Mouse (Mus musculus): ENCODE results near the gene Olfr510. TPM values are rescaled to one million over a fixed set of nuclear protein-coding genes. Genes with fewer than 3 reads are reported as not detected.
"Not testable (repeated sequence)": the region's sequence is repeated elsewhere in the genome, so short reads cannot be mapped to it uniquely, and the experiment has no call there.

The Olfr510 gene
- 0.17 TPM in 1 of 2 replicates, not detected in the other for polyA plus RNA-seq (2015; fragmentation: Nextera tagmentation; extraction: Ambion mirVana)

GRCm38 (mm10) chr7:108666118-108666517 is at the start of gene Olfr510:
TSS of gene Olfr510 (plus strand) at chr7:108666418.
- Histone ChIP-seq H3K27me3 (no peaks in the 10 kb centered on the region), H3K4me1 (no peaks in the 10 kb centered on the region), H3K4me2 (replicated peaks) (no peak within 1 kb of the TSS), H3K4me3 (replicated peaks) (no peak within 1 kb of the TSS), H3K36me3 (no peaks in the 10 kb centered on the region), H3K27ac (replicated peaks) (no peak within 1 kb of the TSS), H3K9ac (no peak within 1 kb of the TSS), H3K9me3 (replicated peaks) (no peaks in the 10 kb centered on the region)
- 87% methylated on average over 1 of the region's 1 CpGs for WGBS
- ATAC-seq (ENCODE audit: insufficient number of reproducible peaks, low FRiP score, low TSS enrichment, low read depth): no peak

DNA sequence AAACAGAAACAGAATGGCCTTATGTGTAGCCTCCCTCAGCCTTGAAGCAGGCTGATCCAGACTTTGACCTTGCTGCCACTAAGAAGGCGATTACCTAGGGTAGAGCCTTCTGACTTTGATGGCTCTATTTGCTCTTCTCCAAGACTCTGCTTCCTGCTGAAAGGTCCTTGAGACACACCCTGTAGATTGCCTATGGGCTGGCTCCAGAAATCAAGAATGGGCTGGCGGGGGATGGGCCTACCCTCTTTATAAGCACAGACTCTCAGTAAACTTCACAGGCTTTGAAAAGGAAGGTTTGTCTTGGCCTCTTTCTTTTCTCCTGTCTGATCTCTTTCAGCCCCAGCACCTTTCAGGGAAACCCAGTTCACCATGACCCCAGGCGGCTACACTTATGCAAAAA is 49.4 kb upstream of the Olfr510 start:
- not testable (repeated sequence) for H3K36me3 ChIP-seq; H3K4me2 ChIP-seq (replicated peaks); H3K4me1 ChIP-seq; H3K9ac ChIP-seq; H3K9me3 ChIP-seq (replicated peaks); ATAC-seq (ENCODE audit: insufficient number of reproducible peaks, low FRiP score, low TSS enrichment, low read depth); H3K27me3 ChIP-seq; H3K27ac ChIP-seq (replicated peaks); H3K4me3 ChIP-seq (replicated peaks)
- WGBS: 48% methylated on average over 3 of the region's 3 CpGs

- Histone ChIP-seq H3K4me1 (no peaks in the 10 kb centered on the region), H3K9ac (no peak within 1 kb of the TSS), H3K9me3 (replicated peaks) (no peaks in the 10 kb centered on the region), H3K4me3 (replicated peaks) (no peak within 1 kb of the TSS), H3K27ac (replicated peaks) (no peak within 1 kb of the TSS), H3K36me3 (no peaks in the 10 kb centered on the region), H3K4me2 (replicated peaks) (no peak within 1 kb of the TSS), H3K27me3 (no peaks in the 10 kb centered on the region)
- ATAC-seq (ENCODE audit: insufficient number of reproducible peaks, low FRiP score, low TSS enrichment, low read depth): no peak
- WGBS: 73% methylated on average over 2 of the region's 2 CpGs
Observed at GRCm38 (mm10) chr7:108621514-108621913, 44.7 kb upstream of the Olfr510 start, which contains the start of gene Olfr507. TSS of gene Olfr507 (plus strand) at chr7:108621814.

DNA sequence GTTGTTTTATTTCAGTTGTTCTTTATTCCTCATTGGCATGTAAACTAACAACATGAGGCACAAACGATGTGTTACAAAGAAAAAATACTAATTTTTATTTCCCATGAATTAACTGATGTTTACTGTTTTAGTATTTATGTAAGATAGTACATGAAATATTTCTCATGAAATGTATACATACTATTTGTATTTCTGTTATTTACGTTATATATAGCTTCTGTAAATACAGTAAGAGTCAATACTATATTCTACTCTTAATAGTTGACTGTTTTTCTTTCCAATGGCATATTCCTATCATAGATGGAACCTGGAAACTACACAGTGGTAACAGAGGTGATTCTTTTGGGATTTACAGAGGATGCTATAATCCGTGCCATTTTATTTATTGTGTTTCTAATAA is 36.5 kb upstream of the Olfr510 start, which contains the start of gene Olfr508:
Olfr508 (plus strand) TSS at position 301 of the 400 bp plus-strand sequence.
- Histone ChIP-seq H3K27ac (replicated peaks) (no peak within 1 kb of the TSS), H3K4me3 (replicated peaks) (no peak within 1 kb of the TSS), H3K27me3 (no peaks in the 10 kb centered on the region), H3K4me2 (replicated peaks) (no peak within 1 kb of the TSS), H3K9ac (no peak within 1 kb of the TSS), H3K4me1 (no peaks in the 10 kb centered on the region), H3K36me3 (no peaks in the 10 kb centered on the region), H3K9me3 (replicated peaks) (no peaks in the 10 kb centered on the region)
- ATAC-seq (ENCODE audit: insufficient number of reproducible peaks, low FRiP score, low TSS enrichment, low read depth): no peak
- WGBS: 83% methylated on average over 3 of the region's 3 CpGs

DNA sequence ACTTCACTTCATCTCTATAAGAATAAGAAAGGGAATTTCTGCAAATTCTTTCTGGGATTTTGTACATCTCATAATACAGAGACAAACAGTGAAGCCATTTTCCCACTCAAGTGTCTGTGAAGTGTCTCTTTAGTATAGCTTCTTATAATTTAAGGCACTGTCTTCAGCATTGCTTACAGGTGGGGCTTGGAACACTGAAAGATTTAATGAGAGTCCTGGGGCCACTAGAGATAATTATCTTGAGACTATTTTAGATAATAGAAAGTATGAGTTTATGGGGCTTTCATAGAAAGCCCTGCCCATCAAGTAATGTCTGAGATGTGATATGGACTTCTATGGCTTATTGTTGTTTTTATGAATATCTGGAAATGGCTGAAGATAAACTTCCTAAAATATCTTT is 14.4 kb upstream of the Olfr510 start, which contains the start of gene Olfr509:
Olfr509 (minus strand) TSS at position 101 of the 400 bp plus-strand sequence.
- H3K9ac ChIP-seq: no peak within 1 kb of the TSS
- H3K36me3 ChIP-seq: no peaks in the 10 kb centered on the region
- no peaks in the 10 kb centered on the region for H3K27me3 ChIP-seq
- no peaks in the 10 kb centered on the region for H3K9me3 ChIP-seq (replicated peaks)
- no peaks in the 10 kb centered on the region for H3K4me1 ChIP-seq
- no peak for ATAC-seq (ENCODE audit: insufficient number of reproducible peaks, low FRiP score, low TSS enrichment, low read depth)
- no peak within 1 kb of the TSS for H3K4me2 ChIP-seq (replicated peaks)
- H3K27ac ChIP-seq (replicated peaks): no peak within 1 kb of the TSS
- H3K4me3 ChIP-seq (replicated peaks): no peak within 1 kb of the TSS

- 79% methylated on average over 3 of the region's 3 CpGs for WGBS
- no peak for ATAC-seq (ENCODE audit: insufficient number of reproducible peaks, low FRiP score, low TSS enrichment, low read depth)
Observed at GRCm38 (mm10) chr7:108662419-108662818, 3.8 kb upstream of the Olfr510 start.

DNA sequence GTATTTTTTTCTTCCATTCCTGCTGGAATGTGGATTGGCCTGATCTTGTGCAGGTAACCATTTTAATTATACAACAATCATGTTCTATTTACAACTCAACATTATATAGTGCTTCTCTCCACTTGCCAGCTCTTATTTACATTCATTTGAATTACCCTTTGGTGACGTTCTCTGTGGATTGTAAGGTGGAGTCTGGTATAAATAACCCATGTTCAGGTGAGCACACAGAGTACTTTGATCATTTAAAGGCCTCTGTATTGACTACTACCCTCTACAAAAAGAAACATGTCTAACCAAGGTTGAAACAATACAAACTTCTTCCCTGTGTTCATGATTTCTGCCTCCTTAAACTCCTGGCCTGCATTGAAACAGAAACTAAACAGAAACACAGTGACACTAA is 4.8 kb downstream of the Olfr510 start:
- Histone ChIP-seq H3K9ac (no peak overlapping the region), H3K9me3 (replicated peaks) (no peaks in the 10 kb centered on the region), H3K27ac (replicated peaks) (no peak overlapping the region), H3K4me3 (replicated peaks) (no peak overlapping the region), H3K4me1 (no peaks in the 10 kb centered on the region), H3K4me2 (replicated peaks) (no peak overlapping the region), H3K36me3 (no peaks in the 10 kb centered on the region), H3K27me3 (no peaks in the 10 kb centered on the region)
- 48% methylated on average over 1 of the region's 1 CpGs for WGBS
- no peak for ATAC-seq (ENCODE audit: insufficient number of reproducible peaks, low FRiP score, low TSS enrichment, low read depth)

More at GRCm38 (mm10) chr7:108662419-108662818, 3.8 kb upstream of the Olfr510 start:
- Histone ChIP-seq H3K4me1 (no peaks in the 10 kb centered on the region), H3K4me2 (replicated peaks) (no peak overlapping the region), H3K9ac (no peak overlapping the region), H3K36me3 (no peaks in the 10 kb centered on the region), H3K27me3 (no peaks in the 10 kb centered on the region), H3K4me3 (replicated peaks) (no peak overlapping the region), H3K27ac (replicated peaks) (no peak overlapping the region), H3K9me3 (replicated peaks) (no peaks in the 10 kb centered on the region)

GRCm38 (mm10) chr7:108678886-108679285 is 12.7 kb downstream of the Olfr510 start:
- ATAC-seq (ENCODE audit: insufficient number of reproducible peaks, low FRiP score, low TSS enrichment, low read depth): no peak
- H3K4me2 ChIP-seq (replicated peaks): no peak overlapping the region
- no peaks in the 10 kb centered on the region for H3K36me3 ChIP-seq
- H3K9ac ChIP-seq: no peak overlapping the region
- no peaks in the 10 kb centered on the region for H3K9me3 ChIP-seq (replicated peaks)
- no peaks in the 10 kb centered on the region for H3K4me1 ChIP-seq
- H3K27ac ChIP-seq (replicated peaks): no peak overlapping the region
- 81% methylated on average over 4 of the region's 4 CpGs for WGBS
- H3K4me3 ChIP-seq (replicated peaks): no peak overlapping the region
- no peaks in the 10 kb centered on the region for H3K27me3 ChIP-seq

GRCm38 (mm10) chr7:108713020-108713419 is 46.8 kb downstream of the Olfr510 start, which contains the start of gene Olfr512:
TSS of gene Olfr512 (plus strand) at chr7:108713320.
- no peak within 1 kb of the TSS for H3K9ac ChIP-seq
- no peaks in the 10 kb centered on the region for H3K9me3 ChIP-seq (replicated peaks)
- no peak within 1 kb of the TSS for H3K27ac ChIP-seq (replicated peaks)
- no peak within 1 kb of the TSS for H3K4me3 ChIP-seq (replicated peaks)
- no peak for ATAC-seq (ENCODE audit: insufficient number of reproducible peaks, low FRiP score, low TSS enrichment, low read depth)
- H3K4me1 ChIP-seq: no peaks in the 10 kb centered on the region
- no peak within 1 kb of the TSS for H3K4me2 ChIP-seq (replicated peaks)
- H3K36me3 ChIP-seq: no peaks in the 10 kb centered on the region
- H3K27me3 ChIP-seq: no peaks in the 10 kb centered on the region

Other genes starting within 250 kb of the Olfr510 start
- not detected in 2 replicates for gene Olfr497, start 246.0 kb upstream of the Olfr510 start, polyA plus RNA-seq (2015; fragmentation: Nextera tagmentation; extraction: Ambion mirVana)
- 0.09 and 0.13 TPM in 2 replicates for gene Olfr498, start 201.1 kb upstream of the Olfr510 start, polyA plus RNA-seq (2015; fragmentation: Nextera tagmentation; extraction: Ambion mirVana)
- not detected in 2 replicates for gene Olfr502, start 141.4 kb upstream of the Olfr510 start, polyA plus RNA-seq (2015; fragmentation: Nextera tagmentation; extraction: Ambion mirVana)
- not detected in 2 replicates for gene Olfr503, start 121.9 kb upstream of the Olfr510 start, polyA plus RNA-seq (2015; fragmentation: Nextera tagmentation; extraction: Ambion mirVana)
- gene Olfr504, start 100.6 kb upstream of the Olfr510 start, polyA plus RNA-seq (2015; fragmentation: Nextera tagmentation; extraction: Ambion mirVana): not detected in 2 replicates
- gene Olfr506, start 55.6 kb upstream of the Olfr510 start, polyA plus RNA-seq (2015; fragmentation: Nextera tagmentation; extraction: Ambion mirVana): 0.08 and 0.19 TPM in 2 replicates
- gene Olfr507, start 44.6 kb upstream of the Olfr510 start, polyA plus RNA-seq (2015; fragmentation: Nextera tagmentation; extraction: Ambion mirVana): not detected in 2 replicates
- gene Olfr508, start 36.4 kb upstream of the Olfr510 start, polyA plus RNA-seq (2015; fragmentation: Nextera tagmentation; extraction: Ambion mirVana): 0.30 TPM in 1 of 2 replicates, not detected in the other
- gene Olfr509, start 14.5 kb upstream of the Olfr510 start, polyA plus RNA-seq (2015; fragmentation: Nextera tagmentation; extraction: Ambion mirVana): 0.25 and 0.47 TPM in 2 replicates
- gene Olfr512, start 46.9 kb downstream of the Olfr510 start, polyA plus RNA-seq (2015; fragmentation: Nextera tagmentation; extraction: Ambion mirVana): 0.47 TPM in 1 of 2 replicates, not detected in the other
- 0.17 TPM in 1 of 2 replicates, not detected in the other for gene Olfr513, start 84.6 kb downstream of the Olfr510 start, polyA plus RNA-seq (2015; fragmentation: Nextera tagmentation; extraction: Ambion mirVana)
- not detected in 2 replicates for gene Olfr514, start 159.6 kb downstream of the Olfr510 start, polyA plus RNA-seq (2015; fragmentation: Nextera tagmentation; extraction: Ambion mirVana)
- 0.14 and 0.23 TPM in 2 replicates for gene Olfr516, start 184.1 kb downstream of the Olfr510 start, polyA plus RNA-seq (2015; fragmentation: Nextera tagmentation; extraction: Ambion mirVana)
- not detected in 2 replicates for gene Olfr517, start 206.0 kb downstream of the Olfr510 start, polyA plus RNA-seq (2015; fragmentation: Nextera tagmentation; extraction: Ambion mirVana)
- gene Olfr518, start 218.6 kb downstream of the Olfr510 start, polyA plus RNA-seq (2015; fragmentation: Nextera tagmentation; extraction: Ambion mirVana): 0.05 and 0.12 TPM in 2 replicates
- not detected in 2 replicates for gene Olfr519, start 228.0 kb downstream of the Olfr510 start, polyA plus RNA-seq (2015; fragmentation: Nextera tagmentation; extraction: Ambion mirVana)